Mouse (Mus musculus): Measurements from ENCODE around the gene Poldip2.

Poldip2 gene

DNA sequence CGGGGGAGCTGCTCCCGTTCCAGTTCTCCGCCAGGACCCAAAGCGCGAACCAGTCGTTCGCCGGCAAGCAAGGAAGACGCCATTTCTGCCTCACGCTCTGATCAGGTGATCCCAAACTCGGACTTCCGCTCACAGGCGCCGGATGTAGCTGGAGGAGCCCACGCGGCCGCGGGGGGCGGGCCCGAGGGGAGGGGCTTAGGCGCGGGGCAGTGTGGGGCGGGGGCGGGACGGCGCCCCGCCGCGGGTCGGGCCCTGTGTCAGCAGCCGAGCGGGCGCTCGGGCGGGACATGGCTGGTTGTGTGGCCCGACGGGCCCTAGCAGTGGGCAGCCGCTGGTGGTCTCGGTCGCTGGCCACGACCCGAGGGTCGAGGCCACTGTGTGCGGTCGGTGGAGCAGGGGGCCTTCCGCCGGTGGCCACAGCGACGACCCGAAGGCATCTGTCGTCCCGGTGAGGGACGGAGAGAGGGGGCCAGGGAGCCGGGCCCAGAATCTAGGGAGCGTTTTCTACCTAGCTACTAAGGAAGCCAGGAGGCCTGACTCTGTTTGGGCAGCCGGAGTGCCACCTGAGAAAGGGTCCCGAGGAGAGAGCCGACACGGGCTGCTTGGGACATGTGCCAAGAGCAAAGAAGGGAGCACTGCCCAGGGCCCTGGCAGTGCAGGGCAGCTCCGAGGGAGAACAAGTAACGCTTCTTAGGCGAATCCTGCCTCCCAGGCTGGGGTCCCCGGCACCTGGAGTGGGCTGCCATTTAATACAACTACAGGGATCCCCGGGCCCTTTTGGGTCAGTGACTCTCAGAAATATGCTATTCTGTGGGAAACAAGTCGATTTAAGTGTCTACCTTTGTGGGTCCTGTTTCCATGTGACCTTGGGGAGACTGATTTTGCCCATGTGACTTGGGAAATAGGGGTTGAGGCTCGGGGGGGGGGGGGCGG lies at the start of gene Poldip2, which contains the start of gene Tmem199:
TSS of gene Poldip2 (plus strand) at position 169 of the 933 bp plus-strand sequence.
TSS of gene Tmem199 (minus strand) at position 148 of the 933 bp plus-strand sequence.
- DNase-seq (ENCODE audit: low read depth, low spot score) = peak; percentile 86

DNA sequence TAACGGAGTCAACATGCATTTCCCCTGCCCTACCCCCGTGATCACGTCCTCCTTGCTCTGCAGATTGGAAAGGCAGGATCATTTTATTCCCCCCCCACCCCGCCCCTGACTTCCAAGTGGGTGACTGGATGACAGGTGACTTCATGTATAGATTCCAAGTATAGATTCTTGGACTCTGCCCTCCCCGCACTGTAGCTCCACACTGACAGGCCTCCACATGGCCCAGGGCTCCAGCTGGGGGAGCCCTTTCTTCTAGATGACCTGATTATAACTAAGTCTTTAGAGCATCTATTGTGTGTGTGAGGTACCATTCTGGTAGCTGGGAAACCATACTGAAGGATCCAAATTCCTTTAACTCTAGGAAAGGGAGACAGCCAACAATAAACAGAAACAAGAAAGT lies 49.3 kb upstream of the Poldip2 start:
- DNase-seq (ENCODE audit: low read depth, low spot score) = no peak

DNA sequence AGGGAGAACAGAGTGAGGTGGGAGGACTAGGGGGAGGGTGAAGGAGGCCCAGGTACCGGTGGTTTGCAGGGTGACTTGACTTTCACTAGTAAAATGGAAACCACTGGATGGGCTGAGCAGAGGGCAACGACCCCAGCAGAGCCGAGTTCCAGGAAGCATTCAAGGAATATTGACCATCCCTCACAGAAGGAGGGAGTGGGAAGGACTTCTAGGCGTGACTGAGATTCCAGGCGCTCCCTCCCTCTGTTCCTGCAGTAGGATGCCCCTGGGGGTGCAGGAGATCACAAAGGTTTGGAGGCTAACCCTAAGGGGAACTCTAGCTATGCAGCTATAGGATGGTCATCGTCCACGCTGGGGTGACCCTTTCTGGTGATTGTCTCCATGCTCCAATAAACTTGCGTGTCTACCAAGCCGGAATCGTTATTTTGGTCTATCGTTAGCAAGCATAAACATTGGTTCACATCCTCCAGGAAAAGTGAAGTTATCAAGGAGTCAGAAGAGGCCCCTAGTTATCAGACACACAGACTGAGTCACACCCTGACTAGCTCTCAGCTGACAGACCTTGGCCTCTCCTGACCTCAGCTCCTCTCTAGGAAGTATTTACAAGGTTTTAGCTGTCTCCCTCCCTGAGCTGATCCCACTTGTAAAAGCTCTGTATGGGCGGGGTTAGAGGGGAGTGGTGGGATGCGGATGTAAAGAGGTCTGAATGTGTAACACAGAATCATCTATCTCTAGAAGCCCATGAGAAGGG lies 48.5 kb upstream of the Poldip2 start:
- no peak for DNase-seq (ENCODE audit: low read depth, low spot score)

DNA sequence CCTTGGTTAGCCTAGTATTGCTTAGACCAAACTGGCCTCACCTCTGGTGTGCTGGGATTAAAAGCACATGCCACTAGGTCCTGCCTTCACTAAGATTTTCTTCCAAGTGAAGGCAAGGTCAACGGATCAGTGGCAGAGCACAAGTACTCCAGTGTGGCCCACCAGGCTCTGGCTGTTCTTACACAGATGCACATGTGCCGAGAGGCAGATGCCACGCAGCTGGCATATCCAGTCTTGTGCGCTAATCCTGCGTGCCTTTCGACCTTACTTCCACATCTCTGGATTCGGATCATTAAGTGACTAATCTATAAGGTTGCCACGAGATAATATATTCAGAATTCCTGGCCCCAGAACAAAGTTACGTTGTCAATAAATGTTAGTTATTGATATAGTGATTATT lies 46.9 kb upstream of the Poldip2 start:
- DNase-seq (ENCODE audit: low read depth, low spot score) = no peak

DNA sequence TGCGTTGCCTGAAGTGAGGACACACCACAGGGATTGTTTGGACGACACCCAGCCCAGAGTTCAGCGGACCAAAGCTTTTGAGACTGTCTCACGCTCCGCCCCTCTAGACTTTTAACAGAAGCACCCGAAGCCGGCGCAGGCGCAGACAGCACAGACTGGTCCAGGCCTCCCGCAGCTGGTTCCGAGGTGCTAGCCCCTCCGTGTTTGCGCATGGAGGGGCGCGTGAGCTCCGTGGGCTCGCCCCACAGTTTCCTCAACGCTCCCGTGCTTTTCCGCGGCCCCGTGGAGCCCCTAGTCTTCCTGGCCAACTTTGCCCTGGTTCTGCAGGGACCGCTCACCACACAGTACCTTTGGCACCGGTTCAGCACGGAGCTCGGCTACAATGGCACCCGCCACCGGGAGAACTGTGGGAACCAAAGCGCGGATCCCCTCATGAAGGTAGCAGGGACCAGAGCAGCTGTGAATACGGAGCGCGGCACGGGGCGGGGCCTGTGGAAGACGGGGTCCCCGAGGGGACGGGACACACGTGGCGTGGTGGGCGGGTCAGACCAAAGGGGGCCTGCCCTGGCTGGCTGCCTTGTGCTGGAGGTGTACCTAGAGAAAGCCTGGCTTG lies 46.3 kb upstream of the Poldip2 start, which contains the start of gene Slc46a1:
TSS of gene Slc46a1 (plus strand) at position 130 of the 613 bp plus-strand sequence.
- DNase-seq (ENCODE audit: low read depth, low spot score) = peak; percentile 40

DNA sequence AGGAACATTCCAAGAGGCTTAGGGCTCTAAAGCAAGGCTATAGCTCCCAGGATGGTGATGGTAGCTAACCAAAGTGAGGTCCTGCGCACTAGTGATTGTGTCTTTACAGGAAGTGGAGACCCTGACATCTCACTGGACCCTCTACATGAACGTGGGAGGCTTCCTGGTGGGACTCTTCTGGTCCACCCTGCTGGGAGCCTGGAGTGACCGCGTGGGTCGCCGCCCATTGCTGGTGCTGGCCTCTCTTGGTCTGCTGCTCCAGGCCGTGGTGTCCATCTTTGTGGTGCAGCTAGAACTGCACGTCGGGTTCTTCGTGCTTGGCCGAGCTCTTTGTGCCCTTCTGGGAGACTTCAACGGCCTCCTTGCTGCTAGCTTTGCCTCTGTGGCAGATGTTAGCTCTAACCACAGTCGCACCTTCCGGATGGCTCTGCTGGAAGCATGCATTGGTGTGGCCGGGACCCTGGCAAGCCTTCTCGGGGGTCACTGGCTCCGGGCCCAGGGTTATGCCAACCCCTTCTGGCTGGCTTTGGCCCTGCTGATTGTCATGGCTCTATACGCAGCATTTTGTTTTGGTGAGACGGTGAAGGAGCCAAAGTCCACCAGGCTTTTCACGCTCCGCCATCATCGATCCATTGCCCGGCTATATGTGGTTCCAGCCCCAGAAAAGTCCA lies 45.6 kb upstream of the Poldip2 start:
- DNase-seq (ENCODE audit: low read depth, low spot score) = no peak

DNA sequence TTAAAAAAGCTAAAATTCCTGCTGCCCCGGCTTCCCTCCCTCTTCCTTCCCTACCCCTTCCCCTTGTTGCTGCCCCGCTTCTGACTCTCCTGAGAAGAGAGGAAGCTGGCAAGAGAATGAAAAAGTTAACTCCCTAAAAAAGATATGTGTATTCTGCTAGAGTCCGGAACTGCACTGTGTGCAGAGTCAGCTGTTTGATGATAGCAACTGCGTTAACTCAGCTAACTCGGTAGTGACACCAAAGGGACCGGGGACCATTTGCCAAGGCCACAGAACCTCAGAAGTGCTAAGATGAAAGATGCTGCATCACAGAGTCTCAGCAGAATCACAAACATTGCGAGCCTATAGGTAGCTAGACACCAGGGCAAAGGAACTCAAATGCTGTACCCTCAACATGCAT lies 44.5 kb upstream of the Poldip2 start:
- no peak for DNase-seq (ENCODE audit: low read depth, low spot score)

DNA sequence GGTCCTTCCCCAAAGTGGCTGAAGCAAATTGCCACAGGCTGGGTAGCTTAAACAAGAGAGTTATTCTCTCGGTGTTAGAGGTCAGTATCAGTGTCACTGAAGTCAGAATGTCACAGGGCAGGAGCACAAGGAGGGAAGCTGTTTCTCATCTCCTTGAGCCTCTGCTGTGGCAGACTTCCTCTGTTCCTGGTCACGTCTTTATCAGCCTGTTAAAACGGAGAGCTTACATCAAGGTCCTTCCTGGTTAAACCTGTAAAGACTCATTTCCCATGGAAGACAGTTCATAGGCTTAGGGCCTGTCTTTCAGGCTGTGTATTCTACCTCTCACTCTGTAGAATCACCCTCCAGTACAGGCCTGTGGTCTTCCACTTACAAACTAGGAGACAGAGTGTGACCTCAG lies 44.1 kb upstream of the Poldip2 start:
- no peak for DNase-seq (ENCODE audit: low read depth, low spot score)

DNA sequence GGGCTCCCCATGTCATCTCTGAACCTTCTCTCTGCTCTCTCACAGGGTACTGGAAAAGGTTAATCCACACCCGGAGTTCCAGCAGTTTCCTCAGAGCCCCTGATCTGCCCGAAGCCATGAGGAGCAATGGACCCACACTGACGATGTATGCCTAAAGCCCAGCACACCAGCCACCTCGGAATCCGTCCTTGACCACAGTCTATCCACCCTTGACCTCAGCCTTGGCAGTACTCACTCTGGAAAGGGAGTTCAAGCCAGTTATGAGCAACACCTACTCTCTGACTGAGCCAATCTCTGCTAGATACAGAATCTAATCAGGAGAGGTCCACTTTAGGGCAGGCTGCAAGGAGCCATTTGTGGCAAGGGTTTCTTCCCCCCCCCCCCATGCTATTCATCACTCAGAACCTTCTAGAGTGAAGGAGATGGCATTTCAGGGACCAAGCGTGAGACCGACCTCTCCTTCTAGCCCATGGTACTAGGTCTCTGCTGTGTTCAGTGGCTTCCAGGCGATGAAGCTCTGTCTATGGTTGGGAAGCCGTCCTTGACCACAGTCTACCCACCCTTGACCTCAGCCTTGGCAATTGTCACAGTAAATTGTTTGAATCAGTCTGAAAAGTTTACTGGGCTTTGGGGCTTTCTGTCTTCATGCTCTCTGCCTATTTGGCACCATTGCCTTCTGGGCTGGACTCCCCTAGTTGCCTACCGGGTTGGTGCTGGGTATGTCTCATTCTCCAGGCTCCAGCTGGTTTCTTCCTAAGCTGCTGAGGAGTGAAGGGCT lies 40.5 kb upstream of the Poldip2 start:
- DNase-seq (ENCODE audit: low read depth, low spot score) = no peak

DNA sequence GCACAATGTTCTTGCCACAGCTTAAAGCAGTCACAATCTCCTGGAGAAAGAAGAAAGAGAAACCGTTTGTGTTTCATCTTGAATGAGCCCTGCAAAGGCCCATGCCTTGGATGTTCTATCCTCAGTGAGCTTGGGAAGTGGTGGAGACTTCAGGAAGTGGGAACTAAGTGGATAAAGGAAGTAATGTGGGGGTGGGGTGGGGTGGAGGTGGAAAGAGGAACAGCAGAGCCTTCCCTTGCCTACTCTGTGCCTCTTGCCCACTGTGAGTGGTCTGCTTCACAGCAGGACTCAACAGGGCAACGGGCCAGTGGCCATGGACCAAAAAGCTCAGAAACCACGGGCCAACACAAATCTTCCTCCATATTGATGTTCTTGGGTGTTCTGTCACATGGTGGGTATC lies 36.7 kb upstream of the Poldip2 start:
- DNase-seq (ENCODE audit: low read depth, low spot score) = no peak

DNA sequence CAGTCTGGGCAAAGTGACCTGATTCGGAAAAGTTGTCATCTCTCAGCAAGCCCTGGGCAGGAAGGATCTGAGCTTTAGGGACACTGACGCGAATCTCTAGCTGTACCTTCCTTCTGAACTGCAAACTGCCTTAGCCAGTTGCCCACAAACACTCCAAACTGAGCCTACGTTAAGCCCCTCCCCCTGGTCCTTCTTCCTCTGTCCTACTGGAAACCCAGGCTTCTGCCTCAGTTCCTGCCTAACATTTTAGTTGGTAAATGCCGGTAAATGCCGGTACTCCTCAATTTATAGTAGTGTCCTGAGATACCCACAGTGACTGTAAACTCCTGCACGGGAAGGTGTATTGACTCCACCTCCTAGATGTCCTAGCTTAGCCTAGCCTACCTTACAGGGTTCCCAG lies 28.4 kb upstream of the Poldip2 start:
- DNase-seq (ENCODE audit: low read depth, low spot score) = no peak

DNA sequence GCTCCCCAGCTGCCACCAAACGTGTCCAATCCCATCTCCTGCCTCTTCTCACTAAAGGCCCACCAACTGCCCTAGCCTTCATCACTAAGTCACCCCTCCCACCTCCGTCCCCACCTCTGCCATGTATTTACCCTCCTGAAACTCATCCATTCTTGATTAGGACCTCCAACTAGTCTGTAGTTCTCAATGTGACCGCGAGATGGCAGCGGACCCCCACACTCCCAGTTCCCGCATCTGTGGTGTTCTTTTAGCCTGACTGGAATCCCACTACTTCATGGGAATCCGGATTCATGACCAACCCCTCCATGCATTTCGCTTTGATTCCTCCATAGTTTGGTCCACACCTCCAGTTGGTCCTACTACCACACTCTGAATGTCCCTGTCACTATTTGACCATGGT lies 23.8 kb upstream of the Poldip2 start:
- DNase-seq (ENCODE audit: low read depth, low spot score) = no peak

DNA sequence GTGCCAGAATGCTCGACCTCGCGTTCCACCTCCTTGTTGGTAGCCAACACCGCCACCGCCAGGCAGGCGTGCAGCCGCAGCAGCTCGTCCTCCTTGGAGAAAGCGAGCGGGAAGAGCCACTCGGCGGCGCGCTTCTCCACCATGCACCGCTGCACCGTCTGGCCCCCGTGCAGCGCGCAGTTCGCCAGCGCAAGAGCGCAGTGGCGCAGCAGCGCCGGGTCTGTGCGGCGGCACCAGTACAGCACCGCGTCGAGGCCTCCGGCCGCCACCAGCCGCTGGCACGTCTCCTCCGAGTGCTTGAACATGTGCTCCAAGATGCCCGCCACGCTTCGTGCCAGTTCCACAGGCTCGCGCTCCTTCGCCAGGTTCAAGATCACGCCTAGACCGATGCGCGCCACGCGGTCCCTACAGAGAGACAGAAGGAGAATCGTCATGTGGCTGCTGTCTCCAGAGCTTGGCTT lies 21.2 kb upstream of the Poldip2 start:
- no peak for DNase-seq (ENCODE audit: low read depth, low spot score)

DNA sequence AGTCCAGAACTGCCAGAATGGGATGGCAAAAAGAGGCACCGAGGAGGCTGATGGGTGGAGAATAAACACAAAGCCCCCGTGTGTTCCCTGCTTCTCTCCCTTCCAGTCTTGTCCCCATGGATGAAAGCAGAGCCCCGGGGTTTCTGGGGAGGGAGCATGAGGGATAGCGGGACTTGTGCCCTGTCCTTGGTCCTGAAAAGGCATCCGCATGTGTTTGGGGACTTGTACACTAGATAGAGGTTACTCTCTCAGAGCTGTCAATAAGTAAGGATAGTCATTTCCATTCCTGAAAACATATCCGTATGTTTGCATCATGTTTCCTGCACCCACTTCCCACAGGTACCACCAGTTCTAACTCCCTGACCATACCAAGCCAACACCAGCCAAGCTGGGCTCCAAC lies 16.1 kb upstream of the Poldip2 start:
- DNase-seq (ENCODE audit: low read depth, low spot score) = no peak

DNA sequence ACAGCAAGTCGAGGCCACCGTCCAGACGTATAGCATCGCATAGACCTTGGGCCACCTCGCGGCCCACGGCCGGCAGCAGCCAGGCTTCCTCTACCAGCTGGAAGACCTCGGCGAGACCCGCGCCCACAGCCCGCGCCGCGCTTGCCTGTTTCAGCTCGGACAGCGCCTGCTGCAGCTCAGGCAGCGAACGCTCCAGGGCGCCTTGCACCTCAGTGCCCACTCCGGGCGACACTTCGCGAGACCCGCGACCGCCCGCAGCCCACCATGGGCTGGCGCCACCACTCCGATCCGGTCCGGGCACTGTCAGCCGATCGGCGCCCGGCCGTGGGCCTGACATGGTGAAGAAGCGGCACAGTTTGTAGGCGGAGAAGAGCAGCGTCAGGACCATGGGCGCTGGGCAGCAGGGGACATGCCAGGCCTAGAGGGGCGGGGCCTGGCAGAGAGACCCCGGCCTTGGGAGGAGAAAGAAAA lies 14.9 kb upstream of the Poldip2 start:
- no peak for DNase-seq (ENCODE audit: low read depth, low spot score)

DNA sequence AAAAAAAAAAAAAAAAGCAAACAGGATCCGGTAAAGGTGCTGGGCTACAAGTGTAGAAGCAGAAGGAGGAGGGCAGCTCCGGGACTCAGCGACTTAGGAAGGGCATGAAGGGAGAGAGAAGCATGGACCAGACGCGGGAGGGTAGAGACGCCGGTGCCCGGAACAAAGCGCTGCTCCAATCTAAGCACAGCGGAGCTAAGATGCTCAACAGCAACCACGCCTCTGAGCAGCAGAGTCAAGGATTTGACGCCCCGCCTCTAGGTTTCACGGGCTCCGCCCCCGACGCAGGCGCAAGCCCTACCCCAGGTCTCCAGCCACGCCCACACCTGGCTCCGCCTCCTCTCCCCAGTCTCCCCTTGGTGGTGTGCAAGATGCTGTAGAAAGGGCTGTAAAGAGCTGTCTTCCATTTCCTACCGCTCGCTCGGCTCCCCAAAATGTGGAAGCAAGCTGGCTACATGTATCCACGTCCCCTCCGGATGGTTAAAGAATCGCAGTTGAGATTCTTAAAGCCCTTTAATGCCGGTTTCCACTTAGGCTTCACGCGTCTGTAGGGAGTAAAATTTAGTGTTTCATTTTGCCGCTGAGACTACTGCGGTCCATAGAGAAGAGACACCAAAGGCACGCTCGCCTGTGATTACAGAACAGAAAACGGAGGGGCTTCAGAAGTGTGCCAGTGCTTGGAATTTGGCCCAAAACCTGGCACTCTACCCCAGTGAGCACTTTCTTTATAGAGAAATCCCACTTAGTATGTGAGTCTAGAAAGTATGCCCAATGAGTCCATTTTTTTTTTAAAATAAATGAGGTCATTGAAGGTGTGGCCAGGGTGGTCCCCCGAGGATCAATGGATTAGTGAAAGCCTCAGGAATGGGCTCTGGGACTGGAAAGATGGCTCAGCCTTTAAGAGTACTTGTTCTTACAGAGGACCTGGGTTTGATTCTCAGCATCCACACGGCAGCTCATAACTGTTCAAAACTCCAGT lies 14.2 kb upstream of the Poldip2 start, which contains the start of gene Sarm1:
TSS of gene Sarm1 (minus strand) at position 211 of the 979 bp plus-strand sequence.
- DNase-seq (ENCODE audit: low read depth, low spot score) = peak; percentile 94

DNA sequence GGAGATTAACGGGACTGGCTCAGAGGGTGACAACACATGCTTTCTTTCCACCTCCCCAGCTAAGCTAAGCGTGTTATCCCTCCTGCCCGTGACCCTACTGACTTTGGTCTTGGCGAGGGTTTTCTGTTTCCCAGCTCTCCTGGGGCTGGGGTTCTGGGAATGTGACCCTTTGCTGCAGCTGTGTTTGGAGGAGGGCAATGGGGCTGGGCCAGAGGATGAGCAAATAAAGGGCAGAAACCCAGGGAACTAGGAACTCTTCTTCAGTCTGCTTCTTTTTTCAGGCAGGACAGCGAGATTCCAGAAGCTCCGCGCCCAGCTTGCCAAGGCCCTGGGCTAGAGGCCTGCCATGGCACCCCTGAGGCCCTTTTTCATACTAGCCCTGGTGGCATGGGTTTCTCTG lies 13.0 kb upstream of the Poldip2 start, which contains the start of gene Vtn:
TSS of gene Vtn (plus strand) at position 88 of the 400 bp plus-strand sequence.
- no peak for DNase-seq (ENCODE audit: low read depth, low spot score)

DNA sequence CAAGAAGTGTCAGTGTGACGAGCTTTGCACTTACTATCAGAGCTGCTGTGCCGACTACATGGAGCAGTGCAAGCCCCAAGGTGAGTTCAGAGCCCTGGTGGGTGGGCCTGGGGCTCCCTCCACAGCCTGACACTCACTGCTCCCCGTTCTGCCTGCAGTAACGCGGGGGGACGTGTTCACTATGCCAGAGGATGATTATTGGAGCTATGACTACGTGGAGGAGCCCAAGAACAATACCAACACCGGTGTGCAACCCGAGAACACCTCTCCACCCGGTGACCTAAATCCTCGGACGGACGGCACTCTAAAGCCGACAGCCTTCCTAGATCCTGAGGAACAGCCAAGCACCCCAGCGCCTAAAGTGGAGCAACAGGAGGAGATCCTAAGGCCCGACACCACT lies 12.4 kb upstream of the Poldip2 start:
- DNase-seq (ENCODE audit: low read depth, low spot score) = no peak

DNA sequence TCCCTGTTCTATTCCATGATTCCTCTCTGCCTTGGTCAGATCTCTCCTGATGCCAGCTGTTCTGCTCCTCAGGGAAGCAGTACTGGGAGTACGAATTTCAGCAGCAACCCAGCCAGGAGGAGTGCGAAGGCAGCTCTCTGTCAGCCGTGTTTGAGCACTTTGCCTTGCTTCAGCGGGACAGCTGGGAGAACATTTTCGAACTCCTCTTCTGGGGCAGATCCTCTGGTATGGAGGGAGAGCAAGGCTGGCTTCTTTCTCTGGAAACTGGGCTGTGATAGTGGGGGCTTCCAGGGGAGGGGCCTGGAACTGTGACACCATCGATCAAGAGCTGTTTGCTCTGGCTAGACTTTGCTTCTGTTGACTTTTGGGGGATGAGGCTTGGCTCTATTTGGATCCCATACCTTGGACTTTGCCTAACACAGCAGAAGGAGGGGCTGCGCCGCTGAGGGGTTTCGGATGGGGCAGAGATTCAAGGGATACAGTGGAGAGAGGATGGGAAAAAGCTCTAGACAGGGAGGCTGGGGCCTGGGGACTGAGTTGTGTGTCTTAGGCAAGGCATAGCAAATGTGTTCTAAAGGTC lies 11.3 kb upstream of the Poldip2 start:
- DNase-seq (ENCODE audit: low read depth, low spot score) = no peak

Data from brain, embryonic 18.5 days (tissue).